In genomic region chr9:111957799-111958198, GRCm38 (mm10) we compare ENCODE assay signal across 13 mouse cellular contexts.
DNase-seq lines count a peak whose midpoint lies in the region; ATAC-seq and TF ChIP-seq lines count a peak whose summit lies in the region.
"Had no signal": no experiment of that assay in that cellular context is flagged by ENCODE, and none has a peak within 500 bp of the region (broad histone marks: within the 10 kb centered on the region; RNA-seq: fewer than 3 reads in every experiment).

No protein-coding gene starts in this region.

- ATAC-seq in liver, embryonic 12.5 days = no peak
- ATAC-seq: forebrain, embryonic 16.5 days; hindbrain, embryonic 16.5 days had no signal

- H3K27ac ChIP-seq in liver, adult 2 months (replicated peaks; ENCODE audit: insufficient read depth, low read depth, low read length) = no peak overlapping the region
- no peak overlapping the region for H3K27ac ChIP-seq in liver, embryonic 12.5 days
- no peak overlapping the region for H3K27ac ChIP-seq in MEL (ENCODE audit: control insufficient read depth, low read depth, low read length)
- H3K27ac ChIP-seq: liver, embryonic 13.5 days; stomach, embryonic 15.5 days had no signal

- no peak for TF ChIP-seq EP300 in MEL (IDR thresholded peaks at IDR 0.05; ENCODE audit: low read depth in 1 of 2, low read length in 2 of 2)

- DNase-seq in embryo, embryonic 10.5 days (ENCODE audit: low spot score) = peak; percentile 41
- DNase-seq in embryo, embryonic 9.5 days (ENCODE audit: extremely low spot score) = no peak
- DNase-seq in liver, adult 2 months (ENCODE audit: extremely low read depth, low read depth, low spot score) = peak; percentile 33
- DNase-seq in MEL (ENCODE audit: low read depth, low spot score) = peak; percentile 23
- DNase-seq in mesoderm, embryonic 11.5 days (ENCODE audit: low read depth, low spot score) = peak; percentile 52
- no peak for DNase-seq in left cerebral cortex, postnatal 25 days (ENCODE audit: low spot score in 2 of 2)
- DNase-seq in frontal cortex, postnatal 10 days (ENCODE audit: low spot score in 2 of 2) = no peak
- DNase-seq: adrenal gland, adult 8-10 months; liver, embryonic 13.5 days had no signal

- no peaks in the 10 kb centered on the region for H3K79me2 ChIP-seq in liver, adult 2 months (ENCODE audit: control insufficient read depth, insufficient read depth, low read length)
- H3K79me2 ChIP-seq in MEL (ENCODE audit: control insufficient read depth, insufficient read depth, low read length, poor library complexity) = no peaks in the 10 kb centered on the region

- H3K4me1 ChIP-seq in liver, adult 2 months (ENCODE audit: control insufficient read depth, insufficient read depth, low read length) = no peaks in the 10 kb centered on the region
- no peaks in the 10 kb centered on the region for H3K4me1 ChIP-seq in liver, embryonic 12.5 days
- H3K4me1 ChIP-seq in MEL (ENCODE audit: control insufficient read depth in 1 of 2, insufficient read depth in 2 of 2, low read length in 2 of 2) = no peaks in the 10 kb centered on the region
- H3K4me1 ChIP-seq: liver, embryonic 13.5 days; stomach, embryonic 15.5 days had no signal

- no peak overlapping the region for H3K4me3 ChIP-seq in liver, adult 2 months (ENCODE audit: insufficient read depth, low read depth, low read length)
- no peak overlapping the region for H3K4me3 ChIP-seq in liver, embryonic 12.5 days
- H3K4me3 ChIP-seq in MEL (ENCODE audit: control insufficient read depth in 1 of 2, insufficient read depth in 1 of 2, low read depth in 2 of 2, low read length in 2 of 2) = no peak overlapping the region
- H3K4me3 ChIP-seq: liver, embryonic 13.5 days; stomach, embryonic 15.5 days had no signal

- H3K9me3 ChIP-seq in liver, embryonic 12.5 days (replicated peaks) = 0 out of 2 replicates have a peak, but pooled peaks cover 5% of the 10 kb centered on the region
- no peaks in the 10 kb centered on the region for H3K9me3 ChIP-seq in MEL (replicated peaks; ENCODE audit: insufficient read depth, low read length)
- H3K9me3 ChIP-seq: stomach, embryonic 15.5 days had no signal

- no peak for TF ChIP-seq POLR2A in liver, adult 2 months (IDR thresholded peaks at IDR 0.05; ENCODE audit: extremely low read depth, insufficient read depth, low read length)
- no peak for TF ChIP-seq POLR2A in MEL (IDR thresholded peaks at IDR 0.05; ENCODE audit: control insufficient read depth in 1 of 2, insufficient read depth in 1 of 2, low read depth in 1 of 2, low read length in 2 of 2, poor library complexity in 1 of 2)

- peak; percentile 54 for TF ChIP-seq CTCF in liver, adult 2 months (IDR thresholded peaks at IDR 0.05; ENCODE audit: low read depth, low read length)
- TF ChIP-seq CTCF in MEL (IDR thresholded peaks at IDR 0.05 in 2 of 3, conservative IDR thresholded peaks at IDR 0.05 in 1 of 3; ENCODE audit: control insufficient read depth in 1 of 3, insufficient read depth in 1 of 3, low read depth in 2 of 3, low read length in 3 of 3, poor library complexity in 1 of 3, severe bottlenecking in 1 of 3) = peak; percentile 53 to 58 (median 54)

- no peaks in the 10 kb centered on the region for H3K27me3 ChIP-seq in liver, adult 2 months (ENCODE audit: control insufficient read depth, insufficient read depth, low read length)
- no peaks in the 10 kb centered on the region for H3K27me3 ChIP-seq in liver, embryonic 12.5 days (replicated peaks)
- no peaks in the 10 kb centered on the region for H3K27me3 ChIP-seq in MEL (ENCODE audit: control insufficient read depth in 1 of 2, insufficient read depth in 2 of 2, low read length in 2 of 2)
- H3K27me3 ChIP-seq: liver, embryonic 13.5 days; stomach, embryonic 15.5 days had no signal

- no peak overlapping the region for H3K9ac ChIP-seq in liver, adult 2 months (ENCODE audit: low read depth, low read length)
- no peak overlapping the region for H3K9ac ChIP-seq in liver, embryonic 12.5 days
- H3K9ac ChIP-seq in MEL (ENCODE audit: control insufficient read depth, low read depth, low read length, poor library complexity, severe bottlenecking) = no peak overlapping the region
- H3K9ac ChIP-seq: liver, embryonic 13.5 days; stomach, embryonic 15.5 days had no signal

- no peak overlapping the region for H3K4me2 ChIP-seq in liver, embryonic 12.5 days
- H3K4me2 ChIP-seq: liver, embryonic 13.5 days; stomach, embryonic 15.5 days had no signal

- WGBS in liver, adult 2 months = 51% methylated on average over 2 of the region's 2 CpGs
- 36% methylated on average over 2 of the region's 2 CpGs for WGBS in liver, embryonic 12.5 days (ENCODE audit: insufficient replicate concordance)

- H3K36me3 ChIP-seq in liver, adult 2 months (ENCODE audit: control insufficient read depth, insufficient read depth, low read length) = no peaks in the 10 kb centered on the region
- no peaks in the 10 kb centered on the region for H3K36me3 ChIP-seq in liver, embryonic 12.5 days
- H3K36me3 ChIP-seq in MEL (ENCODE audit: control insufficient read depth in 1 of 2, insufficient read depth in 2 of 2, low read length in 2 of 2) = no peaks in the 10 kb centered on the region
- H3K36me3 ChIP-seq: liver, embryonic 13.5 days; stomach, embryonic 15.5 days had no signal

- intact Hi-C loops in left cerebral cortex, postnatal 25 days (cut with DNase I) = no loop called here

- peak; percentile 66 for TF ChIP-seq RAD21 in MEL (IDR thresholded peaks at IDR 0.05; ENCODE audit: low read depth, low read length)

TF ChIP-seq in MEL, 35 proteins besides CTCF, POLR2A, EP300 and RAD21:
- TF ChIP-seq ZC3H11A (IDR thresholded peaks at IDR 0.05; ENCODE audit: low read depth, low read length) (peak; percentile 61), SMC3 (IDR thresholded peaks at IDR 0.05; ENCODE audit: low read depth, low read length) (peak; percentile 50), TCF12 (IDR thresholded peaks at IDR 0.05; ENCODE audit: low read depth, low read length) (no peak)

Comparison
In these comparisons a context has a peak if more than half of its experiments do, and no peak if none do; other contexts are left out.
1. DNase-seq: peak in embryo, embryonic 10.5 days (single experiment), liver, adult 2 months (single experiment), MEL (single experiment) and mesoderm, embryonic 11.5 days (single experiment); none in embryo, embryonic 9.5 days (single experiment), left cerebral cortex, postnatal 25 days (0 of 2) and frontal cortex, postnatal 10 days (0 of 2).